Mouse (Mus musculus): ENCODE measurements at regions not wholly inside any gene's neighbourhood (a gene's known extent, or its start where the extent isn't known, plus 50 kb on each side); places are given as distances from the start of the nearest gene placed in this dataset.
A peak's percentile ranks its signal among the peaks of the same experiment; 100 is the strongest.

- peak overlapping the region; percentile 13 for H3K4me2 ChIP-seq (ENCODE audit: low read depth)
- no peaks in the 10 kb centered on the region for H3K27me3 ChIP-seq (ENCODE audit: control insufficient read depth, insufficient read depth, insufficient read length)
- H3K79me2 ChIP-seq (ENCODE audit: control insufficient read depth, insufficient read depth) = no peaks in the 10 kb centered on the region
- no peak overlapping the region for H3ac ChIP-seq (ENCODE audit: control insufficient read depth, insufficient read length)
- H3K4me3 ChIP-seq = no peak overlapping the region
- no peak for TF ChIP-seq CEBPB (IDR thresholded peaks at IDR 0.05; ENCODE audit: insufficient read depth, poor library complexity, severe bottlenecking)
- no peak for TF ChIP-seq TCF12 (IDR thresholded peaks at IDR 0.05; ENCODE audit: insufficient read depth, poor library complexity, severe bottlenecking)
- TF ChIP-seq MYOD1 (IDR thresholded peaks at IDR 0.05; ENCODE audit: control insufficient read depth in 1 of 3, insufficient read length in 2 of 3, low read depth in 2 of 3) = no peak
- TF ChIP-seq TCF3 (IDR thresholded peaks at IDR 0.05; ENCODE audit: insufficient read length, low read depth) = no peak
- TF ChIP-seq REST (IDR thresholded peaks at IDR 0.05; ENCODE audit: insufficient read depth, insufficient read length) = no peak
- TF ChIP-seq USF1 (IDR thresholded peaks at IDR 0.05; ENCODE audit: low read depth) = no peak
- TF ChIP-seq POLR2A (IDR thresholded peaks at IDR 0.05; ENCODE audit: insufficient read length, low read depth) = no peak
- TF ChIP-seq MYOG (IDR thresholded peaks at IDR 0.05; ENCODE audit: control insufficient read depth in 1 of 3, insufficient read depth in 1 of 3, insufficient read length in 2 of 3, low read depth in 2 of 3) = no peak
- no peak for TF ChIP-seq MAX (IDR thresholded peaks at IDR 0.05; ENCODE audit: low read depth)
- TF ChIP-seq E2F4 (IDR thresholded peaks at IDR 0.05; ENCODE audit: insufficient read depth) = no peak
- no peak for TF ChIP-seq POLR2AphosphoS2 (IDR thresholded peaks at IDR 0.05; ENCODE audit: insufficient read length, low read depth)
- no peak for TF ChIP-seq SRF (IDR thresholded peaks at IDR 0.05; ENCODE audit: control insufficient read depth, insufficient read length, low read depth)
- no peaks in the 10 kb centered on the region for H3K36me3 ChIP-seq (ENCODE audit: control insufficient read depth, insufficient read depth)
Measured at GRCm38 (mm10) chr10:30426420-30426923, 174.1 kb downstream of the Trmt11 start.

GRCm38 (mm10) chr10:30419391-30420043 lies 181.0 kb downstream of the Trmt11 start:
- H3K4me3 ChIP-seq = no peak overlapping the region
- H3K4me2 ChIP-seq (ENCODE audit: low read depth) = peak overlapping the region; percentile 40
- TF ChIP-seq POLR2AphosphoS2 (IDR thresholded peaks at IDR 0.05; ENCODE audit: insufficient read length, low read depth) (no peak), E2F4 (IDR thresholded peaks at IDR 0.05; ENCODE audit: insufficient read depth) (no peak), MYOD1 (IDR thresholded peaks at IDR 0.05; ENCODE audit: control insufficient read depth in 1 of 3, insufficient read length in 2 of 3, low read depth in 2 of 3) (no peak), SRF (IDR thresholded peaks at IDR 0.05; ENCODE audit: control insufficient read depth, insufficient read length, low read depth) (no peak), USF1 (IDR thresholded peaks at IDR 0.05; ENCODE audit: low read depth) (no peak), TCF12 (IDR thresholded peaks at IDR 0.05; ENCODE audit: insufficient read depth, poor library complexity, severe bottlenecking) (no peak), CEBPB (IDR thresholded peaks at IDR 0.05; ENCODE audit: insufficient read depth, poor library complexity, severe bottlenecking) (no peak), POLR2A (IDR thresholded peaks at IDR 0.05; ENCODE audit: insufficient read length, low read depth) (no peak), MYOG (IDR thresholded peaks at IDR 0.05; ENCODE audit: control insufficient read depth in 1 of 3, insufficient read depth in 1 of 3, insufficient read length in 2 of 3, low read depth in 2 of 3) (no peak), MAX (IDR thresholded peaks at IDR 0.05; ENCODE audit: low read depth) (no peak)
- no peaks in the 10 kb centered on the region for H3K36me3 ChIP-seq (ENCODE audit: control insufficient read depth, insufficient read depth)
- no peak overlapping the region for H3ac ChIP-seq (ENCODE audit: control insufficient read depth, insufficient read length)
- no peaks in the 10 kb centered on the region for H3K79me2 ChIP-seq (ENCODE audit: control insufficient read depth, insufficient read depth)
- no peaks in the 10 kb centered on the region for H3K27me3 ChIP-seq (ENCODE audit: control insufficient read depth, insufficient read depth, insufficient read length)

GRCm38 (mm10) chr10:30416314-30416713 lies 184.2 kb downstream of the Trmt11 start:
- Histone ChIP-seq H3K79me2 (ENCODE audit: control insufficient read depth, insufficient read depth) (no peaks in the 10 kb centered on the region), H3K27me3 (ENCODE audit: control insufficient read depth, insufficient read depth, insufficient read length) (no peaks in the 10 kb centered on the region), H3ac (ENCODE audit: control insufficient read depth, insufficient read length) (no peak overlapping the region), H3K4me3 (no peak overlapping the region), H3K36me3 (ENCODE audit: control insufficient read depth, insufficient read depth) (no peaks in the 10 kb centered on the region), H3K4me2 (ENCODE audit: low read depth) (peak overlapping the region; percentile 19)
- TF ChIP-seq CEBPB (IDR thresholded peaks at IDR 0.05; ENCODE audit: insufficient read depth, poor library complexity, severe bottlenecking) (no peak), MYOD1 (IDR thresholded peaks at IDR 0.05; ENCODE audit: control insufficient read depth in 1 of 3, insufficient read length in 2 of 3, low read depth in 2 of 3) (no peak), SRF (IDR thresholded peaks at IDR 0.05; ENCODE audit: control insufficient read depth, insufficient read length, low read depth) (no peak), MAX (IDR thresholded peaks at IDR 0.05; ENCODE audit: low read depth) (no peak), POLR2A (IDR thresholded peaks at IDR 0.05; ENCODE audit: insufficient read length, low read depth) (no peak), E2F4 (IDR thresholded peaks at IDR 0.05; ENCODE audit: insufficient read depth) (no peak), POLR2AphosphoS2 (IDR thresholded peaks at IDR 0.05; ENCODE audit: insufficient read length, low read depth) (no peak), REST (IDR thresholded peaks at IDR 0.05; ENCODE audit: insufficient read depth, insufficient read length) (no peak), MYOG (IDR thresholded peaks at IDR 0.05; ENCODE audit: control insufficient read depth in 1 of 3, insufficient read depth in 1 of 3, insufficient read length in 2 of 3, low read depth in 2 of 3) (no peak), USF1 (IDR thresholded peaks at IDR 0.05; ENCODE audit: low read depth) (no peak), TCF3 (IDR thresholded peaks at IDR 0.05; ENCODE audit: insufficient read length, low read depth) (no peak), TCF12 (IDR thresholded peaks at IDR 0.05; ENCODE audit: insufficient read depth, poor library complexity, severe bottlenecking) (no peak)

GRCm38 (mm10) chr10:30411736-30412135 lies 188.8 kb downstream of the Trmt11 start:
- Histone ChIP-seq H3K27me3 (ENCODE audit: control insufficient read depth, insufficient read depth, insufficient read length) (no peaks in the 10 kb centered on the region), H3ac (ENCODE audit: control insufficient read depth, insufficient read length) (no peak overlapping the region), H3K4me3 (no peak overlapping the region), H3K79me2 (ENCODE audit: control insufficient read depth, insufficient read depth) (no peaks in the 10 kb centered on the region), H3K4me2 (ENCODE audit: low read depth) (no peak overlapping the region), H3K36me3 (ENCODE audit: control insufficient read depth, insufficient read depth) (no peaks in the 10 kb centered on the region)
- TF ChIP-seq MAX (IDR thresholded peaks at IDR 0.05; ENCODE audit: low read depth) = no peak
- TF ChIP-seq POLR2AphosphoS2 (IDR thresholded peaks at IDR 0.05; ENCODE audit: insufficient read length, low read depth) = no peak
- no peak for TF ChIP-seq SRF (IDR thresholded peaks at IDR 0.05; ENCODE audit: control insufficient read depth, insufficient read length, low read depth)

Data from myocyte (in vitro differentiated cells).